Mouse (Mus musculus): ENCODE measurements around the gene Hsd3b6. TPM values are rescaled to one million over a fixed set of nuclear protein-coding genes. Genes with fewer than 3 reads are reported as not detected.

Gene Hsd3b6
- total RNA-seq, 2 experiments from 2014 or later = not detected

DNA sequence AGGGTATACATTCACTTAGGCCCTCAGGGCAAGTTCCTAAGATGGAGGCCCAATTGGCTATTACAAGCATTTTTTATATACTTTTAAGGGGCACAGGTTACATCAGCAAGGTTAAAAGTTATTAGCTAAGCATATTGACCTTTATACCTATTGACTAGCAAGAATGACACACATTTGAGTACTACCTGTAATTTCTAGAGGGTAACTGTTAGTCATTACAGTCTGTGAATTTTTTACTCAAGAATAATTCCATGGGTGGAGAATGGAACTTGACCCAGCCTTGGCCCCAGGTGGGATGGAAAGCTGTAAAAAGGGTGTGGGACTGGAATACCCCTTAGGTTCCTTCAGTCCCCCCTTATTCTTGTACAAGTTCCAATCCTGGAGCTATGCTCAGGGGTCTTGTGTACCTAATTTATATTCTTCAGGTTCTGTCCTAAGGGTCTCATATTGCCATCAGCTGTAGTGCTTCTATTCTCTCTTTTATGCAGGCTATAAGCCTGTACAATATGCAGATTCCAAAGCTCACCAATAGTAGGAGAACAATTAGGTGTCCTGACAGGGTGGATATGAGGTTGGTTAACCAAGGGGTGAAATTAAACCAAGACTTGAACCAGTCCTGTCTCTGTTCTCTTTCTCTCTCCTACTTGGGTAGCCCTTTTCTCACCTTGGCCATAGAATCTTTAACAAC, 31.9 kb downstream of the Hsd3b6 start:
- no peak for DNase-seq (ENCODE audit: low spot score in 2 of 2)
- no peak for TF ChIP-seq CTCF (conservative IDR thresholded peaks at IDR 0.05)
- Histone ChIP-seq H3K4me3 (no peak overlapping the region), H3K27ac (no peak overlapping the region)

DNA sequence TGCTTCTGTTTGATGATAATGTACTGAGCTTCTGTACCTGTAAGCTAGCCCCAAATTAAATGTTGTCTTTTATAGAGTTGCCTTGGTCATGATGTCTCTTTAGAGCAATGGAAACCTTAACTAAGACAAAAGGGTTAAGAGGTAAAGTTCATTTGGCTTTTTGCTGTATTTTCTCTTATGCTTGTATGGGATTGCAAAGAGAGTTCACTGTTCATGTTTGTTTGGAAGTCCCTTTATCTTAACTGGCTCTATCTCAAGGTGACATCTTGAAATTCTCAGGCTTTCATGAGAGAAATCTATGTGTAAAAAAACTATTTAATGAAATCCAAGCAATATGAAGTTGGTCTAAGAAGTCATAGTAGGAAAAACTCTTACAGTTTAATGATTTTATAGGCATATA, 33.3 kb downstream of the Hsd3b6 start:
- Histone ChIP-seq H3K27ac (no peak overlapping the region), H3K4me3 (no peak overlapping the region)
- DNase-seq (ENCODE audit: low spot score in 2 of 2) = no peak
- no peak for TF ChIP-seq CTCF (conservative IDR thresholded peaks at IDR 0.05)

DNA sequence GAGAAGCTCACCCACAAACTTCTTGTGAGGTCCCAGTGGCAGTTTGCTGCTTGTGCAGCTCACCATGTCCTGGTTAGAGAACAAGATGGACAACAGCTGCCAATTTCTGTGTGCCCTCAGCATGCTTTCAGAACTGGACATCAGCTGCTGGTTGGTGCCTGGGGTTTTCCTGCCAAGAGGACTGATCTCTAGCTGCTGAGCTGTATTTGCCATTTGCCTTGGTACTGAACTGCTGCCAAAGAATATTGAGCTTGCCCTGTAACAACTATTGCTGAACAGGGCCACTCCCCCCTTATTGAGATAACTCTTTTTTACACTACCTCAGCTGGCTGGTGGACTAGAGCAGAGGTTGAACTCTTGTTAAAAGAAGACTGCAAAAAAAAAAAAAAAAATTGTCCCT, 50.1 kb downstream of the Hsd3b6 start:
- Histone ChIP-seq H3K4me3 (no peak overlapping the region), H3K27ac (no peak overlapping the region)
- DNase-seq (ENCODE audit: low spot score in 2 of 2) = no peak
- TF ChIP-seq CTCF (conservative IDR thresholded peaks at IDR 0.05) = no peak

DNA sequence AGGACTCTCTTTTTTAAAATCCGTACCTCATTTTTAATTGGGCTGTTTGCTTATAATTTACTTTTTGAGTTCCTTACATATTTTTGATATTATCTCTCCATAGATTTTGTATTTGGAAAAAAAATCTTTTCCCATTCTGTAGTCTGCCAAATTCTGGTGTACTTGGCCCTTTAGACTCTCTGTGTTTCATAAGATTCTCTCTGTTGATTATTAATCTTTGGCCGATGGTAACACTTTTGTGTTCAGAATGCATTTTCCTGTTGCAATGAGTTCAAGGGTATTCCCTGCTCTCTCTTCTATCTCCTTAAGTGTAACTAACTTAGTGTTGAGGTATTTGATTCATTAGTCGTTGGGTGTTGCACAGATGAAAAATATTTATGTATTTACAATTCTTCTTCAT, 57.4 kb downstream of the Hsd3b6 start:
- H3K27ac ChIP-seq = no peak overlapping the region
- no peak overlapping the region for H3K4me3 ChIP-seq
- TF ChIP-seq CTCF (conservative IDR thresholded peaks at IDR 0.05) = no peak
- DNase-seq (ENCODE audit: low spot score in 2 of 2) = no peak

Other genes starting within 250 kb of the Hsd3b6 start
- not detected for gene Gm10681, start 225.6 kb downstream of the Hsd3b6 start, total RNA-seq (2021)
- not detected for gene Hsd3b5, start 184.2 kb downstream of the Hsd3b6 start, total RNA-seq (2021)
- under 1 TPM in 1 of 2 experiments, not detected in 1; 0.10 TPM for gene Hsd3b2, start 89.9 kb downstream of the Hsd3b6 start, total RNA-seq (2021)
- not detected for gene Hsd3b3, start 51.3 kb downstream of the Hsd3b6 start, total RNA-seq (2021)
- gene Hsd3b1, start 45.4 kb upstream of the Hsd3b6 start, total RNA-seq (2021) = not detected
- gene Hao2, start 78.8 kb upstream of the Hsd3b6 start, total RNA-seq (2021) = not detected

Data from layer of hippocampus, adult 2 months (tissue).